Mouse (Mus musculus) erythroblast, embryonic 14.5 days (primary cell): ENCODE measurements around the gene Ap1ar.

Source experiments
- GATA1 ChIP-seq: IDR thresholded peaks from 2 replicates; pipeline ENCODE4 v1.6.1; 2012; ENCODE audit warnings: low read length, inconsistent platforms, mixed read lengths
- TAL1 ChIP-seq: IDR thresholded peaks from 3 replicates; pipeline ENCODE4 v1.6.1; 2012; ENCODE audit warnings: low read length, inconsistent platforms, mixed read lengths

DNA sequence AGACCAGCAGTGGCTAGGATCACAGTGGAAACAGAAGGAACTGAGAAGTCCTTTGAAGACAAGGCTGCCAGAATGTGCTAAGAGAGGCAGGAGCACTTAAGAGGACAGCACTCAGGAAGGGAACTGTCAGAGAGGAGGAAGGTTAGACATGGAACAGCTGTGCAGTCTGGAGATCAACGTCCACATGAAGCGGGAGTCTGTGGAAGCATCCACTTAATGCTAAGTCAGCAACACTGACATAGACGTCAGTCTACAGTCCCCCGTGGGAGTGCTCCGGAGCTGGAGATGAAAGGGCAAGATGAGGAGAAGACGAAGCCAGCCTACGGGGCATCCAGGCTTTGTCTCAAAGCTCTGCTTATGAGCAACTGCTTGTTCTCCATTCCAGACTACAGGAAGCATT lies 10.2 kb downstream of the Ap1ar start:
- TF ChIP-seq GATA1: no peak
- TF ChIP-seq TAL1: no peak
